Mouse (Mus musculus) CH12.LX (cell line): ENCODE measurements at regions not wholly inside any gene's neighbourhood (a gene's known extent, or its start where the extent isn't known, plus 50 kb on each side); places are given as distances from the start of the nearest gene placed in this dataset.

ENCODE experiments used
- CHD2 ChIP-seq: IDR thresholded peaks from 2 replicates; pipeline ENCODE4 v1.6.1; 2011; ENCODE audit warnings: low read length, improper control_type of control experiment
- CTCF ChIP-seq, 2 experiments: IDR thresholded peaks in 1 of 2; conservative IDR thresholded peaks in 1 of 2; 2 replicates each; pipeline ENCODE4 v1.5.1; 2011 to 2012; ENCODE audit warnings: low read depth in 2 of 2, low read length in 2 of 2, improper control_type of control experiment in 1 of 2, inconsistent platforms in 1 of 2, mild to moderate bottlenecking in 1 of 2, moderate library complexity in 1 of 2
- E2F4 ChIP-seq: IDR thresholded peaks from 2 replicates; pipeline ENCODE4 v1.6.1; 2011; ENCODE audit warnings: low read depth, low read length, improper control_type of control experiment; ENCODE audit not compliant: insufficient replicate concordance
- PAX5 ChIP-seq: IDR thresholded peaks from 2 replicates; pipeline ENCODE4 v1.6.1; 2012; ENCODE audit warnings: low read length, inconsistent platforms, mixed read lengths
- ZNF384 ChIP-seq: IDR thresholded peaks from 2 replicates; pipeline ENCODE4 v1.6.1; 2012; ENCODE audit warnings: low read depth, low read length, improper control_type of control experiment, inconsistent platforms

DNA sequence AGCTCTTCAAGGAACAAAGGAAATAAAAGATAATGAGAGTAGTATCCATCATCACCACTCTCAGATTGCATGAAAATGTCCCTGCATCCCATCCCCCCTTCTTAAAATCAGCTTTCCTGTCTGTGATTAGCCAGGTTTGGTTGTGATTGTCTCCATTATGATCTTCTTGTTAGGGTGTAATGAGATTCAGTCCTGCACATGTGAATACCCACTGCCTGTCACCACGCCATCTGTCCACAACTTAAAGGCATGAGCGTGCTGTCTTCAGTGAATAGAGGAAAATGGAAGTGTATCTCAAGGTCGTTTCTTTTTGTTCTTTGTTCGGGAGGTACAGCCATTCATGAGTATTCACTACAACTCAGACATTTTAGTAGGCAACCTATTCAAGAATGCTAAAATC lies 341.0 kb upstream of the Sphkap start:
- TF ChIP-seq CTCF (conservative IDR thresholded peaks at IDR 0.05 in 1 of 2, IDR thresholded peaks at IDR 0.05 in 1 of 2; ENCODE audit: low read depth in 2 of 2, low read length in 2 of 2) (no peak), CHD2 (no peak), ZNF384 (no peak), E2F4 (no peak), PAX5 (no peak)
